ENCODE assay signal across 29 mouse cellular contexts in genomic region chr4:120841342-120841741, GRCm38 (mm10). TPM values are rescaled to one million over a fixed set of nuclear protein-coding genes. Genes with fewer than 3 reads are reported as not detected.
"Had no signal": no experiment of that assay in that cellular context is flagged by ENCODE, and none has a peak within 500 bp of the region (broad histone marks: within the 10 kb centered on the region; RNA-seq: fewer than 3 reads in every experiment).

No protein-coding gene starts in this region.

- H3K4me3 ChIP-seq: embryonic facial prominence, embryonic 10.5 days; embryonic facial prominence, embryonic 12.5 days; embryonic facial prominence, embryonic 13.5 days; embryonic facial prominence, embryonic 15.5 days; erythroblast, embryonic 14.5 days; forebrain, embryonic 10.5 days; forebrain, embryonic 12.5 days; forebrain, embryonic 13.5 days; forebrain, embryonic 15.5 days; gastrocnemius, adult 2 months; heart, adult 2 months had no signal

- H3K9ac ChIP-seq: embryonic facial prominence, embryonic 12.5 days; embryonic facial prominence, embryonic 13.5 days; embryonic facial prominence, embryonic 15.5 days; forebrain, embryonic 12.5 days; forebrain, embryonic 13.5 days; forebrain, embryonic 15.5 days; forebrain, postnatal 0 days had no signal

- DNase-seq: cerebellum, adult 2 months; cerebellum, adult 8-10 months; cerebellum, adult 9-10 months; cerebellum, adult 9-11 months; cerebellum, postnatal 10 days; cerebellum, postnatal 14 days; cerebellum, postnatal 25 days; cerebellum, postnatal 36 days; embryo, embryonic 11 days; forebrain, postnatal 0 days; gastrocnemius, adult 2 months; gastrocnemius, postnatal 10 days; gastrocnemius, postnatal 14 days; gastrocnemius, postnatal 25 days; gastrocnemius, postnatal 36 days; heart, adult 18-20 months; heart, adult 2 months had no signal

- H3K36me3 ChIP-seq: embryonic facial prominence, embryonic 10.5 days; embryonic facial prominence, embryonic 12.5 days; embryonic facial prominence, embryonic 13.5 days; embryonic facial prominence, embryonic 15.5 days; forebrain, embryonic 10.5 days; forebrain, embryonic 12.5 days; forebrain, embryonic 15.5 days had no signal

- ATAC-seq: forebrain, embryonic 13.5 days; forebrain, embryonic 14.5 days; forebrain, embryonic 15.5 days; forebrain, embryonic 16.5 days; forebrain, postnatal 0 days had no signal

- H3K9me3 ChIP-seq: embryonic facial prominence, embryonic 10.5 days; embryonic facial prominence, embryonic 12.5 days; embryonic facial prominence, embryonic 13.5 days; embryonic facial prominence, embryonic 15.5 days; forebrain, embryonic 10.5 days; forebrain, embryonic 12.5 days; forebrain, embryonic 13.5 days; forebrain, embryonic 15.5 days had no signal

- H3K27ac ChIP-seq: embryonic facial prominence, embryonic 10.5 days; embryonic facial prominence, embryonic 12.5 days; embryonic facial prominence, embryonic 13.5 days; embryonic facial prominence, embryonic 15.5 days; forebrain, embryonic 10.5 days; forebrain, embryonic 12.5 days; forebrain, embryonic 13.5 days; forebrain, embryonic 15.5 days; gastrocnemius, adult 2 months; heart, adult 2 months had no signal

- H3K27me3 ChIP-seq: embryonic facial prominence, embryonic 13.5 days; embryonic facial prominence, embryonic 15.5 days; forebrain, embryonic 12.5 days; forebrain, embryonic 13.5 days; forebrain, embryonic 15.5 days had no signal

- H3K4me2 ChIP-seq: embryonic facial prominence, embryonic 12.5 days; embryonic facial prominence, embryonic 13.5 days; embryonic facial prominence, embryonic 15.5 days; forebrain, embryonic 12.5 days; forebrain, embryonic 13.5 days; forebrain, embryonic 15.5 days had no signal

- H3K4me1 ChIP-seq: embryonic facial prominence, embryonic 12.5 days; embryonic facial prominence, embryonic 13.5 days; embryonic facial prominence, embryonic 15.5 days; forebrain, embryonic 10.5 days; forebrain, embryonic 12.5 days; forebrain, embryonic 13.5 days; forebrain, embryonic 15.5 days had no signal

RNA-seq across cellular contexts. Expression of gene Rims3, which starts 13.3 kb away (rescaled TPM):
- total RNA-seq: granulocyte monocyte progenitor cell, adult 5-6 weeks had no signal
